Mouse (Mus musculus): ENCODE measurements around the gene Pde8b. TPM values are rescaled to one million over a fixed set of nuclear protein-coding genes. Genes with fewer than 3 reads are reported as not detected.

The Pde8b gene
- total RNA-seq, 2 experiments from 2014 or later, result 0.26 TPM; not detected in 1

- no peak for ATAC-seq (replicated peaks; ENCODE audit: low FRiP score, poor library complexity, severe bottlenecking)
Measured at GRCm38 (mm10) chr13:95160211-95160610, 89.9 kb downstream of the Pde8b start.

DNA sequence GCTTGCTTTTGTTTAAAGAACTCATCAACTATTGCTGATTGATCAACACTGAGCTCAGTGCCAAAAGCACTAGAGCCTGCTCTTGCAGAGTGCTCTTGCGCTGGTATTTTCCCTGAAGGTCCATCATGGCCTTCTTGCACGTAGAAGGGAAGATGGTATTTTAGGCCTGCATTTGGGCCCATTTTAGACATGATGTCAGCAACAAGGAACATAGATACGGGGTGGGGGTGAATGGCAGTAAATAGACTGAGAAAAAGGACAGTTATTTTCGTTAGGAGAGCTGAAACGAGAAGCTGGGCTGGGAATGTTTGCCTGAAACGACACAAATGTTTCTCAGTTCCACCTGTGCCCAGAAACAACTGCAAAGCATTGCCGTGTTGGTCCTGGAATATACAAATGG lies 91.2 kb downstream of the Pde8b start:
- ATAC-seq (replicated peaks; ENCODE audit: low FRiP score, poor library complexity, severe bottlenecking), result no peak

GRCm38 (mm10) chr13:95144746-95145145 lies 105.4 kb downstream of the Pde8b start:
- no peak for ATAC-seq (replicated peaks; ENCODE audit: low FRiP score, poor library complexity, severe bottlenecking)

DNA sequence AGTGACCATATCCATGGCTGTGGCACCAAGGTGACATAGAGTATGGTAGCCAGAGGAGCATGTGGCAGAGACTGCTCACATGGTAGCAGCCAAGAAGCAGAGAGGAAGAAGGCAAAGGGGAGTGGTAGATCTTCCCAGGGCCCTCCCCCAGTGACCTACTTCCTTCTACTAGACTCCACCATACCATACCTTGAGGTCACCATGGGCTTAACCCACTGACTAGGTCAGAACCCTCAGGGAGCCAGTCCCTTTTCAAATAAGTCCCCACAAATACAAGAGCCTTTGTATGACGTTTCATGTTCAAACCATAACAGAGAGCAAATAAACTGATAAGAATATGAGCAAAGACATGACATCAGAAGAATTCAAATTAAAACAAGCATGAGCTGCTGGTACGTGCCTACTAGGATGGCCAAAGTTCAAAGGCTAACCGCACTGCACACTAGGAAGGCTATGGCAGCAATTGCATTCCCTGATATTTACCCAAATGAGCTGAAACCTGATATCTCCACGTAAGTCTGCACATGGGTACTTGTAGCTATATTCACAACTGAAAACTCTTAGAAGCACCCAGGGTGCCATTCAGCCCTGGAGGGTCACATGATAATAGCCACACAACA lies 109.6 kb downstream of the Pde8b start:
- no peak for ATAC-seq (replicated peaks; ENCODE audit: low FRiP score, poor library complexity, severe bottlenecking)

GRCm38 (mm10) chr13:95135326-95136150 lies 114.6 kb downstream of the Pde8b start:
- no peak for ATAC-seq (replicated peaks; ENCODE audit: low FRiP score, poor library complexity, severe bottlenecking)

DNA sequence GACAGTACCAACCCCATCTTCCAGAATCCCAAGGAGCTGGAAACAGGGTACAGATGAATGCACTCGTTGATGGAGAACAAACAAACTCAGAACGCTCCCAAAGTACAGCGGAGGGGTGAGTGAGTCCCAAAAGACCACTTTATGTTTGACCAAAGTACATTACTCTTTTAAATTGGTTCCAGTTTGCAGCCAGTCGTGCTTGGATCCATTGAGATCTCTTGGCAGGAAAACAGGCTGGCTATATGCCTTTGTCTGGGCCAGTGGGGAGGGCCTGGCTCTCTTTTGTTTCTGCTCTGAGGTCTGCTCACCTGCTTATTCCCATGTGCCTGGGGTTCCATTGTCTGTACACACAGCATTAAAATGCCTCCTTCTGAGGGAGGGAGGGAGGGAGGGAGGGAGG lies 118.3 kb downstream of the Pde8b start:
- no peak for ATAC-seq (replicated peaks; ENCODE audit: low FRiP score, poor library complexity, severe bottlenecking)

DNA sequence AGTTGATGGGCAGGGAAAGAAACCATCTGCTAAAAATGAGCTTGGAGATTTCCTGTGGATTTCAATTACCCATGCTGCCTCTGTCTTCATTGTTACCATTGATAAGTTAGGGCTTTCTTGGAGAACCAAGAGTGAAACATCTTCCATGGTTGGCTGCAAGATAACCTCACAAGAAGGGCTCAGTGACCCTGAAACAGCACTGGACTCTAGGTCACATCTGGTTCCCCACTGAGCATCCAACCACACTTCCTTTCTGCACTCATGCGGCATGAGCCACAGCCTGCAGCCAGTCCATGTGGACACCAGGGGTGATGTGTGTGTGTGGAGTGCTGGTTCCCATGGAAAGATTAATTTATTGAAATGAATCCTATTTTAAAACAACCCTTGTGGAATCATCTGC lies 119.1 kb downstream of the Pde8b start:
- no peak for ATAC-seq (replicated peaks; ENCODE audit: low FRiP score, poor library complexity, severe bottlenecking)

DNA sequence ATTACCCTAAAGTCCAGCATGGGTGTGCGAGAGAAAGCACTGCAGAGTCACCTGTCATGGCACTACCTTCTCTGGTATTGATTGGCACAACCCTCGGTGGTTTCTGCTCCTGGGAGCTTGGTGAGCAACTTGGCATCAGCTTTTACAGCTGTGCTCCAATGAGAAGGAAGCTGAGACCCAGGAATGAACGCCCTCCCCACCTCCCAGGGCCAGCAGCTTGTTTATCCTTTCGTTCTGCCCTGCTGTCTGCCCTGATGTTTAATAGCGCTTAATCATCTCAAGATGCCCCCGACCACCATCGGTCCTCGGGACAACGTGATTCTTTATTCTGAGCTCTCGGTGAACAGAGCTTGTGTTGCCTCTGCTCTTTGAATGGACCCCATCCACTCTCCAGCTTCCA lies 122.8 kb downstream of the Pde8b start:
- no peak for ATAC-seq (replicated peaks; ENCODE audit: low FRiP score, poor library complexity, severe bottlenecking)

DNA sequence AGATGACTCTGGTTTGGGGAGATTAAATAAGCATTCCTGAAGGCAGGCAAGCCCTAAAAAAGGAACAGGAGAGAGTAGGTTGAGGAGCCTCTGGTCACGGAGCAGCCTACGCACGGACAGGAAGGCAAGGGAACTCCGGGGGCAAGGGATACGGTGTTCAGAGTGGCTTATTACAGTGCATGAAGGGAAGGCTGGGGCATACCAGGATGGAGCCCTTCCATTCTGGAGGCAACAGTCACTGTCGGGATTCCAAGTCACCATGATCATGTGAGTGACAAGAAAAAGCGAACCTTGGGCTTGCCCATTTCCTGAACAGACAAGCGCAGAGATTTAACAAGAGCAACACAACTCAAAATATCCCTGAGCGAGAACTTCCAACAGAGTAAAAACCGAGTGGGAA lies 123.3 kb downstream of the Pde8b start:
- no peak for ATAC-seq (replicated peaks; ENCODE audit: low FRiP score, poor library complexity, severe bottlenecking)

DNA sequence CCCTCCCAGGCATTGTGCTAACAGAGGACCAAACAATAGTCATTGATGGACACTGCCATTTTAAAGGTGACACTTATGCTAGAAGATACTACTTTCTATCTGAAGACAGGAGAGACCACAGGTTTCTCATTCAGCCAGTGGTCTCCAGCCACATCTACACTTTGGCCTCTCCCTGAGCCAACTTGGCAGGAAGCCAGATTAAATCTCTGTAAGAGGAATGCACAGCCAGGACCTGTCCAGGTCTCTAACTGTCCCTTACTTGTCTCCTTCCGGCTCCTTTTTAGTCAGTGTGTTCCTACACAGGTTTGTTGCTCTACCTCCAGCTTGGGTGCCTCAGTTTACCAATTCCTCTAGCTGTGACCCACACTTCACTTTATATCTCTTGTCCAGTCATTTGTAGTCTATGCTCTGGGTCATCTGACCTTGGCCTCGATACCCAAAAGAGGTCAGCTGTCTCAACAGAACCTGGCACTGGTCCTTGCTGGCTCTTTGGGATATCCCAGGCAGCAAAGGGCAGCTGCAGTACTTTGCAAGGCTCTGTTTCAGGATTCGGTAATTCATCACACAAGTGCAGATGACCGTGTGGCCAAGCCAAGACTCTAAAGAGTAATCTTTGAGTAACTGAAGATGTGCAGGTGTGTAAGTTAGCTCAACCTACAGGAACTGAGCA lies 124.5 kb downstream of the Pde8b start:
- ATAC-seq (replicated peaks; ENCODE audit: low FRiP score, poor library complexity, severe bottlenecking), result no peak

DNA sequence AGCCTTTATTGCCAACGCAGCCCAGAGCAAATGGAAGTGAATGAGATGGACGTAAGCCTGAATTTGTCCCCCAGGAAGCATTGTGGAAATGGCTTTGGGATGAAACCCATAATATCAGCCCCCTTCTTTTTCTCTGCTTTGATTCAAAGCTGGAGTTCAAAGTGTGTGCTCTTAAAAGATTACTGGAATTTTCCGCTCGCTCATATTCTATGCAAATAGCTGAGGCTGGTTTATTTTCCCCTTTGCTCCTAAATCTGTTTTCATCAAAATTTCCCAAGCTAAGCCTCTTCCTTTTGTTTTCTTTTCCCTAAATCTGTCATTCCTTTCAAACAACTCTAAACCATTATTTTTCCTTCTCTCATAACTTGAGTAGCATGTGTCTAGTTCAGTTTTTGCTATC lies 129.6 kb downstream of the Pde8b start:
- ATAC-seq (replicated peaks; ENCODE audit: low FRiP score, poor library complexity, severe bottlenecking), result no peak

DNA sequence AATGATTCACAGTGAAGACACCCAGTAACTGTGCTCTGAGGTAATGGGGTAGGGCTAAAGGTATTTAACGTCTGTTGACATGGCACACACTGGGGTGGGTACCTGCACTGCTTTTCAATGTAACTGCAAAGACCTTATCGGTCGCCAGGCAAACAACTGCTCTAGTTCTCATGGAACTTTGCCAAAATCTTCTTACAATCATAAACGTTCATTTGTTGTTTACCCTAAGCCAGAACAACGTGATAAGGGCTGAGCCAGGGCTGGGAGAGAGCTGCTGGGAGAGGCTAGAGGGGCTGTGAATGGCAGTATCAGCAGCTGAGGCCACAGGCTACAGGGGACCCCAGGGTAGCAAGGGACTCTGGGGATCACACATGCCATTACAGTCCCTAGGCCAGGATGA lies 136.4 kb downstream of the Pde8b start:
- ATAC-seq (replicated peaks; ENCODE audit: low FRiP score, poor library complexity, severe bottlenecking), result no peak

- ATAC-seq (replicated peaks; ENCODE audit: low FRiP score, poor library complexity, severe bottlenecking), result no peak
Measured at GRCm38 (mm10) chr13:95109555-95109954, 140.6 kb downstream of the Pde8b start.

DNA sequence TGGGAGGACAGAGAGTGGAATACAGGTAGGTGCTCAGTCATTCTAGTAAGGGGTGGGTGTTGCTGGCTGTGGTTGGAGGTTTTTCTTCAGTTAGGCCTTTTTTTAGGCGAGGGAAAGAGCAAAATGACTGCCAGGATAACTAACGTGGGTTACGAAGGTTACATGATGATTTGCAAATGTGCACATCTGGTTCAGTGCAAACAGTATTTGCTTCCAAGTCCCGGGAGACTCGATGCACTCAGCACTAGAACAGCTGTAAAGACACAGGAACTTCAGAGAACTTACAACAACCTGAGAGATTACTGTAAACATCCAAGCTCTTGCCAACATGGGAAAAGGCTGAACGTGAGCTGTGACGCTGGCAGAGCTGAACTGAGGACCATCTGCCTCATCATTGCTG lies 142.1 kb downstream of the Pde8b start:
- no peak for ATAC-seq (replicated peaks; ENCODE audit: low FRiP score, poor library complexity, severe bottlenecking)

- ATAC-seq (replicated peaks; ENCODE audit: low FRiP score, poor library complexity, severe bottlenecking), result no peak
Measured at GRCm38 (mm10) chr13:95104865-95105264, 145.3 kb downstream of the Pde8b start.

DNA sequence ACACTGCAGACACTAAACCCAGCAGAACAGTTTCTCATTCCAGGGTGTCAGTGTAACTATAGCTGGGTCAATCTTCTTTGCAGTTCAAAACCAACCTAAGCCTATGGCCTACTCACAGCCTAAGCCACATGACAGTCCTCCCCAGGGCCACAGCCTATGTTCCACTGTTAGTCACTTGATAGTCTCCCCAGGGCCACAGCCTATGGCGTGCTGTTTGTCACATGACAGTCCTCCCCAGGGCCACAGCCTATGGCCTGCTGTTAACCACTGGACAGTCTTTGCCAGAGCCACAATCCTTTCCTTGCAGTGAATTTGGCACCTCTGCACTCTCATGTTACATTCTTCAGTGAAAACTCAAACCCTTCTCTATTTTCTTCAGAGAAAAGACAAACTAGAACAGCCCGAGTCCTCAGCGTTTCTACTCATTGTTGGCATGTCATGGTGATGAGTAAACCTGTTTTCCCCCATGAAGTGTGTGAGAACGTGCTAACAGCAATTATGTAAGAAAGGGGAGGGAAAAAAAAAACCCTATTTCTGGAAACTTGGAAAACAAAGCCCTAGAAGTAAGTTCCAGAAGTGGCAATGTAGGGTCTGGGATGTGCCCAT lies 147.0 kb downstream of the Pde8b start:
- ATAC-seq (replicated peaks; ENCODE audit: low FRiP score, poor library complexity, severe bottlenecking), result no peak

- ATAC-seq (replicated peaks; ENCODE audit: low FRiP score, poor library complexity, severe bottlenecking), result no peak
Measured at GRCm38 (mm10) chr13:95101315-95101714, 148.8 kb downstream of the Pde8b start.

DNA sequence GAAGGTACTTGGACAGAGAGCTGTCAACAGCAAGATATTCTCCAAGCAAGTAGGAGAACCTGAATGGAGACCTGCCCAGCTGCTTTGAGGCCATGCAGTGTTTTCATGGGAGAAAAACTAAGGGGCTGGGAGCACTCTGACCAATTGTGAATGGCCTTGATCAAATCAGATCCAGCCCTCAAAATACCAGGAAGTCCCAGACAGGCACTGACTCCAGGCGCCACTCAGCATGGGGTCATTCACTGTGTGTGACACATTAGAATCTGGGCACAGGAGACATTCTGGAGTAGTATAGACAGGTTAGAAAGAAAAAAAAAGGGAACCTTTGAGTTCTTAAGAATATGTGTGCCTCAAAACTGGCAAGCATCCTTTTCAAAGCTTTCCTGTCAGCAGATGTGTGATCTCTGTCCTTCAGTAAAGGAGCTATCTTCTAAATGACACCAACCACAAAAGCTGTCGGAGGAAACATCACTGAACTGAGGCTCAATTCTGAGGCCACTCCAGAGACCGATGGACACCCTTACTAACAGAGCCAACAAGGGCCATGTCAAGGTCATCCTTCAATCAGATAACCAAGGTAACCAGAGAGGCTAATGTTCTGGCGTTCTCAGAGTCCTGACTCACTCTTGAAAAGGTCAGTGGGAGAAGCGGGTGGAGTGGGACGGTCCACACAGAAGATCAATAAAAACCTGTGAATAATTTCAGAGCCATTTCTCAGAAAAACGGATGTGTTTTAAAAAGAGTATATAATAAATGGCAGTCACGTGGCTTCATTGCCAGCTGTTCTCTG lies 151.0 kb downstream of the Pde8b start:
- no peak for ATAC-seq (replicated peaks; ENCODE audit: low FRiP score, poor library complexity, severe bottlenecking)

GRCm38 (mm10) chr13:95096646-95097045 lies 153.5 kb downstream of the Pde8b start:
- no peak for ATAC-seq (replicated peaks; ENCODE audit: low FRiP score, poor library complexity, severe bottlenecking)

- no peak for ATAC-seq (replicated peaks; ENCODE audit: low FRiP score, poor library complexity, severe bottlenecking)
Measured at GRCm38 (mm10) chr13:95095860-95096259, 154.3 kb downstream of the Pde8b start.
